Mouse (Mus musculus) kidney, embryonic 15.5 days (tissue): ENCODE data around the gene Vps13c. TPM values are rescaled to one million over a fixed set of nuclear protein-coding genes. Genes with fewer than 3 reads are reported as not detected.

Experiments
- ATAC-seq: fragments of 200-750 bp; cut with Nextera tagmentation; replicated peaks from 2 replicates; pipeline ENCODE4 v1.8.0; 2017; ENCODE audit warnings: moderate TSS enrichment; ENCODE audit not compliant: low FRiP score
- H3K27ac ChIP-seq: fragments of 300-500 bp; sonication (generic); 2 replicates; pipeline ENCODE4 v1.5.1; 2015; ENCODE audit warnings: mild to moderate bottlenecking, inconsistent platforms
- H3K27me3 ChIP-seq: fragments of 300-500 bp; sonication (generic); 2 replicates; pipeline ENCODE4 v1.6.1; 2015; ENCODE audit warnings: inconsistent platforms
- H3K36me3 ChIP-seq: fragments of 300-500 bp; sonication (generic); 2 replicates; pipeline ENCODE4 v1.6.1; 2015; ENCODE audit warnings: inconsistent platforms
- H3K4me1 ChIP-seq: fragments of 300-500 bp; sonication (generic); 2 replicates; pipeline ENCODE4 v1.6.1; 2015; ENCODE audit warnings: inconsistent platforms
- H3K4me2 ChIP-seq: fragments of 300-500 bp; sonication (generic); 2 replicates; pipeline ENCODE4 v1.6.1; 2015; ENCODE audit warnings: moderate library complexity, mild to moderate bottlenecking, inconsistent platforms
- H3K4me3 ChIP-seq: fragments of 300-500 bp; sonication (generic); replicated peaks from 2 replicates; pipeline ENCODE4 v1.5.1; 2015; ENCODE audit warnings: mild to moderate bottlenecking, inconsistent platforms
- H3K9ac ChIP-seq: fragments of 300-500 bp; sonication (generic); 2 replicates; pipeline ENCODE4 v1.6.1; 2015; ENCODE audit warnings: mild to moderate bottlenecking, inconsistent platforms
- H3K9me3 ChIP-seq: fragments of 300-500 bp; sonication (generic); replicated peaks from 2 replicates; pipeline ENCODE4 v1.6.1; 2016; ENCODE audit warnings: inconsistent platforms
- WGBS: fragments of 180-500 bp; shearing (Covaris S2); methylation state at CpG from one replicate; pipeline ENCODE4 v1.1.7; 2015; ENCODE audit warnings: mixed read lengths; 5-methylcytosine and 5-hydroxymethylcytosine counted together
- polyA plus RNA-seq: library from polyadenylated mRNA; unstranded; fragments of >200 nt; fragmentation: Nextera tagmentation; extraction: Ambion mirVana; gene quantifications from 2 replicates; pipeline ENCODE4 v1.2.1, GENCODE M21; 2015

Gene Vps13c
- polyA plus RNA-seq, 1 experiment from 2014 or later: 4.3 TPM

GRCm38 (mm10) chr9:67834535-67834934, 5.7 kb upstream of the Vps13c start:
- no peak for ATAC-seq
- 42% methylated on average over 5 of the region's 5 CpGs for WGBS
- H3K27ac ChIP-seq: no peak overlapping the region
- peaks cover 37% of the 10 kb centered on the region for H3K4me1 ChIP-seq
- no peaks in the 10 kb centered on the region for H3K36me3 ChIP-seq
- H3K27me3 ChIP-seq: peaks cover 44% of the 10 kb centered on the region
- no peak overlapping the region for H3K4me3 ChIP-seq
- no peak overlapping the region for H3K9ac ChIP-seq
- no peak overlapping the region for H3K4me2 ChIP-seq
- H3K9me3 ChIP-seq: no peaks in the 10 kb centered on the region

- Histone ChIP-seq H3K9me3 (no peaks in the 10 kb centered on the region), H3K4me3 (no peak overlapping the region), H3K4me1 (peaks cover 24% of the 10 kb centered on the region), H3K27ac (no peak overlapping the region), H3K27me3 (peaks cover 17% of the 10 kb centered on the region), H3K4me2 (no peak overlapping the region), H3K9ac (no peak overlapping the region), H3K36me3 (no peaks in the 10 kb centered on the region)
- WGBS: 62% methylated on average over 2 of the region's 2 CpGs
- ATAC-seq: no peak
These were observed 2.9 kb upstream of the Vps13c start for GRCm38 (mm10) chr9:67837311-67837710.

GRCm38 (mm10) chr9:67842797-67843196, 2.6 kb downstream of the Vps13c start:
- Histone ChIP-seq H3K27me3 (no peaks in the 10 kb centered on the region), H3K27ac (no peak overlapping the region), H3K4me3 (no peak overlapping the region), H3K4me2 (no peak overlapping the region), H3K4me1 (peaks cover 15% of the 10 kb centered on the region), H3K36me3 (no peaks in the 10 kb centered on the region), H3K9me3 (no peaks in the 10 kb centered on the region), H3K9ac (no peak overlapping the region)
- no peak for ATAC-seq
- 51% methylated on average over 5 of the region's 5 CpGs for WGBS

GRCm38 (mm10) chr9:67845012-67845411, 4.8 kb downstream of the Vps13c start:
- ATAC-seq: no peak
- H3K9ac ChIP-seq: no peak overlapping the region
- 76% methylated on average over 4 of the region's 4 CpGs for WGBS
- H3K4me2 ChIP-seq: no peak overlapping the region
- no peak overlapping the region for H3K4me3 ChIP-seq
- no peaks in the 10 kb centered on the region for H3K36me3 ChIP-seq
- no peak overlapping the region for H3K27ac ChIP-seq
- peaks cover 11% of the 10 kb centered on the region for H3K4me1 ChIP-seq
- H3K27me3 ChIP-seq: no peaks in the 10 kb centered on the region
- H3K9me3 ChIP-seq: no peaks in the 10 kb centered on the region

GRCm38 (mm10) chr9:67845648-67846047, 5.5 kb downstream of the Vps13c start:
- H3K27ac ChIP-seq: no peak overlapping the region
- H3K36me3 ChIP-seq: no peaks in the 10 kb centered on the region
- no peaks in the 10 kb centered on the region for H3K9me3 ChIP-seq
- 71% methylated on average over 5 of the region's 5 CpGs for WGBS
- peaks cover 9% of the 10 kb centered on the region for H3K4me1 ChIP-seq
- no peaks in the 10 kb centered on the region for H3K27me3 ChIP-seq
- no peak for ATAC-seq
- no peak overlapping the region for H3K9ac ChIP-seq
- H3K4me2 ChIP-seq: no peak overlapping the region
- H3K4me3 ChIP-seq: no peak overlapping the region

GRCm38 (mm10) chr9:67846089-67846488, 5.9 kb downstream of the Vps13c start:
- Histone ChIP-seq H3K4me3 (no peak overlapping the region), H3K36me3 (no peaks in the 10 kb centered on the region), H3K9ac (no peak overlapping the region), H3K9me3 (no peaks in the 10 kb centered on the region), H3K27me3 (no peaks in the 10 kb centered on the region), H3K27ac (no peak overlapping the region), H3K4me2 (no peak overlapping the region), H3K4me1 (peaks cover 5% of the 10 kb centered on the region)
- ATAC-seq: no peak
- 98% methylated on average over 2 of the region's 2 CpGs for WGBS

- no peaks in the 10 kb centered on the region for H3K27me3 ChIP-seq
- 95% methylated on average over 3 of the region's 3 CpGs for WGBS
- no peak for ATAC-seq
- no peak overlapping the region for H3K27ac ChIP-seq
- no peaks in the 10 kb centered on the region for H3K36me3 ChIP-seq
- H3K4me3 ChIP-seq: no peak overlapping the region
- no peak overlapping the region for H3K4me2 ChIP-seq
- no peak overlapping the region for H3K9ac ChIP-seq
- H3K9me3 ChIP-seq: no peaks in the 10 kb centered on the region
- peaks cover 4% of the 10 kb centered on the region; the same call in 1 of the 2 replicates for H3K4me1 ChIP-seq
These were observed 7.4 kb downstream of the Vps13c start for GRCm38 (mm10) chr9:67847606-67848005.

- 79% methylated on average over 12 of the region's 12 CpGs for WGBS
- H3K27me3 ChIP-seq: no peaks in the 10 kb centered on the region
- H3K4me2 ChIP-seq: no peak overlapping the region
- H3K36me3 ChIP-seq: no peaks in the 10 kb centered on the region
- H3K9ac ChIP-seq: no peak overlapping the region
- H3K4me1 ChIP-seq: peaks cover 4% of the 10 kb centered on the region; the same call in 1 of the 2 replicates
- H3K9me3 ChIP-seq: no peaks in the 10 kb centered on the region
- no peak for ATAC-seq
- H3K27ac ChIP-seq: no peak overlapping the region
- H3K4me3 ChIP-seq: no peak overlapping the region
These were observed 9.2 kb downstream of the Vps13c start for GRCm38 (mm10) chr9:67849397-67849796.

GRCm38 (mm10) chr9:67849846-67850245, 9.7 kb downstream of the Vps13c start:
- H3K4me1 ChIP-seq: peaks cover 4% of the 10 kb centered on the region; the same call in 1 of the 2 replicates
- H3K9ac ChIP-seq: no peak overlapping the region
- no peak for ATAC-seq
- H3K27me3 ChIP-seq: no peaks in the 10 kb centered on the region
- peaks cover 2% of the 10 kb centered on the region; the same call in 1 of the 2 replicates for H3K36me3 ChIP-seq
- H3K4me2 ChIP-seq: no peak overlapping the region
- no peaks in the 10 kb centered on the region for H3K9me3 ChIP-seq
- H3K27ac ChIP-seq: no peak overlapping the region
- WGBS: 96% methylated on average over 3 of the region's 3 CpGs
- H3K4me3 ChIP-seq: no peak overlapping the region

GRCm38 (mm10) chr9:67851150-67851549, 11.0 kb downstream of the Vps13c start:
- H3K27me3 ChIP-seq: no peaks in the 10 kb centered on the region
- peaks cover 9% of the 10 kb centered on the region for H3K36me3 ChIP-seq
- no peak overlapping the region for H3K9ac ChIP-seq
- no peak for ATAC-seq
- H3K27ac ChIP-seq: no peak overlapping the region
- no peak overlapping the region for H3K4me3 ChIP-seq
- no peaks in the 10 kb centered on the region for H3K9me3 ChIP-seq
- no peaks in the 10 kb centered on the region for H3K4me1 ChIP-seq
- no peak overlapping the region for H3K4me2 ChIP-seq
- 73% methylated on average over 4 of the region's 4 CpGs for WGBS

- Histone ChIP-seq H3K9ac (no peak overlapping the region), H3K27me3 (no peaks in the 10 kb centered on the region), H3K4me2 (no peak overlapping the region), H3K36me3 (peaks cover 13% of the 10 kb centered on the region), H3K27ac (no peak overlapping the region), H3K4me1 (peaks cover 11% of the 10 kb centered on the region), H3K9me3 (no peaks in the 10 kb centered on the region), H3K4me3 (no peak overlapping the region)
- 67% methylated on average over 2 of the region's 2 CpGs for WGBS
- no peak for ATAC-seq
These were observed 20.1 kb downstream of the Vps13c start for GRCm38 (mm10) chr9:67860273-67860672.

GRCm38 (mm10) chr9:67863332-67863731, 23.1 kb downstream of the Vps13c start:
- peaks cover under 1% of the 10 kb centered on the region; the same call in 1 of the 2 replicates for H3K36me3 ChIP-seq
- H3K27ac ChIP-seq: no peak overlapping the region
- no peaks in the 10 kb centered on the region for H3K9me3 ChIP-seq
- no peaks in the 10 kb centered on the region for H3K27me3 ChIP-seq
- no peak overlapping the region for H3K9ac ChIP-seq
- ATAC-seq: no peak
- H3K4me3 ChIP-seq: no peak overlapping the region
- no peak overlapping the region for H3K4me2 ChIP-seq
- peaks cover 22% of the 10 kb centered on the region for H3K4me1 ChIP-seq
- WGBS: 93% methylated on average over 5 of the region's 5 CpGs

- no peak for ATAC-seq
- 13% methylated on average over 4 of the region's 4 CpGs for WGBS
- H3K36me3 ChIP-seq: no peaks in the 10 kb centered on the region
These were observed 23.8 kb downstream of the Vps13c start for GRCm38 (mm10) chr9:67864011-67864410.

More at GRCm38 (mm10) chr9:67864011-67864410, 23.8 kb downstream of the Vps13c start:
- H3K4me1 ChIP-seq: peaks cover 22% of the 10 kb centered on the region
- no peaks in the 10 kb centered on the region for H3K27me3 ChIP-seq
- H3K9ac ChIP-seq: no peak overlapping the region
- no peak overlapping the region for H3K27ac ChIP-seq
- no peaks in the 10 kb centered on the region for H3K9me3 ChIP-seq
- H3K4me2 ChIP-seq: no peak overlapping the region
- no peak overlapping the region for H3K4me3 ChIP-seq
